Mouse (Mus musculus) gastrocnemius, postnatal 25 days (tissue): ENCODE data around the gene Bcl2l11. TPM values are rescaled to one million over a fixed set of nuclear protein-coding genes. Genes with fewer than 3 reads are reported as not detected.
A peak's percentile ranks its signal among the peaks of the same experiment; 100 is the strongest.
"Not testable (repeated sequence)": the region's sequence is repeated elsewhere in the genome, so short reads cannot be mapped to it uniquely, and the experiment has no call there.

Source experiments
- DNase-seq: peaks from one replicate; pipeline ENCODE4 v3.0.0; 2022
- long read RNA-seq, 2 experiments: library from polyadenylated mRNA; stranded (forward); transcript quantifications; one replicate each; pipeline ENCODE4 v2.0.0; 2021
- total RNA-seq, 2 experiments: library from RNA; stranded (reverse); gene quantifications; 1 replicate in 1 of 2; 2 replicates in 1 of 2; pipeline ENCODE4 v1.2.3; 2021

Bcl2l11 gene
- total RNA-seq: 1 to 10 TPM; 2.4 to 5.1 TPM
- long read RNA-seq, experiment 1, partial matches to known transcripts: 0 of 1 reads
- long read RNA-seq, experiment 1, other reads (novel, unspliced or antisense): 1 of 1 reads
- long read RNA-seq, experiment 2, partial matches to known transcripts: 0 of 3 reads
- long read RNA-seq, experiment 2, other reads (novel, unspliced or antisense): 3 of 3 reads

DNA sequence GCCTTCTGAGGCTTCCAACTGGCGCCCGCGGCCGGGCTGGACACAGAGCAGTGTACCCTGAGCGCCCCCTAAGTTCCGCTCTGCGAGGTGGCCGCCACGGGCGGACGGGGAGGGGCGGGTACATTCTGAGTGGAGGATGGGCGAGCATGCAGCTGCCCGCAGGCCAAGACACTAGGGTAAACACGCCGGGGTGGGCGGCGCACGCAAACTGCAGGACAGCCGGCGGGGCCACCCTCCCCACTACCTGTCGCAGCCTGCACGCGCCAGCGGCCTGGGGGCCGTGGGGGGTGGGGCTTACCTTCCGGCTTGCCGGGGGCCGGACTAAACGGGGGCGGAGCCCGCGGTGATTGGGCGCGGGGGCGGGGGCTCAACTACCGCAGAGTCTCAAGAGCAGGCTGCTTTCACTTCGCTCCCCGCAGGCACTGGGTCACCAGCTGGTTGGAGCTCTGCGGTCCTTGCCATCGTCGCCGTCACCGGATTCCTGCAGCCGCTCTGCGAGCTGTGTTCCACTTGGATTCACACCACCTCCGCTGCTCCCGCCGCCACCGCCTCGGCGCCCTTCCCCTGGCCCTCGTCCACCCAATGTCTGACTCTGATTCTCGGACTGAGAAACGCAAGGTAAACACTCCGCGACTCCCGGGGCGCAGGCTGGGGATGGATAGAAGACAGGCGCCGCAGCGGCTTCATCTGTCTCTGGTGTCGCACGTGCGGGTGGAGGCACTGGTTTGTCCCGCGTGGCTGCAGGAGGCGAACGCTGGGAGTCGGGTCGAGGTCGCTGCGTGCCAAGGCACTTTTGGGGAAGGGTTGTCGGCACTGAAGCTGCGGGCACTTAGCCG, at the start of gene Bcl2l11:
TSS of gene Bcl2l11 (plus strand) at position 404 of the 836 bp plus-strand sequence.
- peak; percentile 97 for DNase-seq

DNA sequence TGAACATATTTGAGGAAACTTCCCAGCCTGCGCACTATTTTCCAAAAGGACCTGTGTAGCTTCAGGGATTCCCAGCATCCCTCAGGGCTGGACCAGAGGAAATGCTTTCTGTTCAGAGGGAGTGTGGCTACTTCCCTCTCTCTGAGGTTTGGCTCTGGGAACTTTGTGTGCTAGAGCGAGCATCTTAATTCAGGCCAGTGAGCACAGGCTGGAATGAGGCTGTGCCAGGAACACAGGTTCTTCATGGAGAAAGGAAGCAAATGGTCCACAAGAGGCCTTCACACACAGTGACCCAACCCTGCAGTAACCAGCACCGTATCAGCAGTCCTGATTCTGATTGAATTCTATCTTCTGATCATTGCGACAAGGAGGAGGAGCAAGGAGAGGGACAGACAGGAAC, 48.9 kb upstream of the Bcl2l11 start:
- no peak for DNase-seq

DNA sequence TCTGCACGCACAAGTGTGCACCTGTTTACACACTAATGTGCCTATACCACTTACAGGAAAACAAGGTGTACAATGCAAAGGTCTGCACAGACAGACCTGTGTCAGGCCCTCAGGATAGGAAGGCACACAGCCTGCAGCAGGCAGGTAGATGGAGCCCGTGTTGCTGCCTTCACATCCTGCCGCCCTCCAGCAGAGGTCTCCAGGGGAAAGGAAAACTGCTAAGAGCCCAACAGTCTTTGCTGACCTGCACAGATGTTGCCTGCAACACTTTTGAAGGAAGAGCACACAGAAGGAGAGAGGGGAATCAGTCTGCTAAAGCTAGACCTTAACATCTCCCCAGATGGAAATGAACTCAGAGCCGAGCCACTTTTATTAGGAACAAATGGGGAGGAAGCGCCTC, 47.0 kb upstream of the Bcl2l11 start:
- peak; percentile 26 for DNase-seq

DNA sequence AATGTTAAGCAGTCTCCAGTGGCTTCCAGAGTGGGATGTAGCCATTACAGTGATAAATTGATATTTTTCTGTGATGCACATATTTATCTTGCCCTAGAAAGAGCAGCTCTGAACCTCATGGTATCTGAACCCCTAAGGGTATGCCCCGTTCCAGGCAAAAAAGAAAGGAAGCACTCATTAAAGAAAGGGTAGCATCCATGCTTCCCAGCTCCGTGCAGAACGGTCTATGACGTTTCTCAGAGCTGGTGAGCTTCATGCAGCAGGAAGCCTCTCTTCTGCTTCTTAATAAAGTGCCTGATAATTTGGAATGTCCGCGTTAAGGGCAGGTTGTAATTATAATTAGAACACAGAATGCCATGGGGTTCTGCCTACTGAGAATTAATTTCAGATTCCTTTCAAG, 46.5 kb upstream of the Bcl2l11 start:
- no peak for DNase-seq

DNA sequence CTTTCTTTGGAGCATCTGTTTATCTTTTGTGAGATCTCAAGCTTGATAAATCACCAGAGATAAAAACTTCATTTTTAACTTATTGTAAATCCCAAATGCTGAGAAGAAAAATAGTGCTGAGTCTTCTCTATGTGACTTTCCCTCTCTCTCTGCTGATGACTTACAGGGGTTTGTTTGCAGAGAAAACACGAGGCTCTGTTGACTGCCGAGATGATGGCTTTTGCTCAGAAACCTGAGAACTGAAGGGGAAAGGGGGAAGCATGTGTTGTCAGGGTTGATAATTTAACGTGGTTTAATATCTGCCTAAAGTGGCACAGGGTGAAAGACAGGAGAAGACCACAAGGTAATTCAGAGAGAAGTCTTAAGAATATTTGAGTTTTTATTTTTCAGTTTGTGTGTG, 42.0 kb upstream of the Bcl2l11 start:
- no peak for DNase-seq

DNA sequence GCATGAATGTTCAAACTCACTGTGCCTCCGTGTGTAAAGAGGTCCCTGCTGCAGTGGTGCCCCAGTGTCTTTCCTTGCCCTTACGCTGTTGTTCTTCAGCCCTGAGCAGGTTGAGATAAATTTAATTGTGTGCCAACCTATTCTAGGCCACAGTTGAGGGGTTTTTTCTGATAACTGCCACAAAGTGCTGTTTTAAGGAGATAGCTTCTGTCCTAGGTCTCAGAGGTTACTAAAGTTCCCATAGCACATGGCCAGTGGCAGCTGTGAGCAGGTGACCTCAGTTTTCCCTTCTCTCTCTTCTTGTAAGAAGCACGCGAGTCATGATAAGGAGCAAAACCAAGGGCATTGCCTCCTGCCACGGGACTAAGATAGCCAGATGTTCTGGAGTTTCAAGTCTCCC, 41.2 kb upstream of the Bcl2l11 start:
- DNase-seq: no peak

DNA sequence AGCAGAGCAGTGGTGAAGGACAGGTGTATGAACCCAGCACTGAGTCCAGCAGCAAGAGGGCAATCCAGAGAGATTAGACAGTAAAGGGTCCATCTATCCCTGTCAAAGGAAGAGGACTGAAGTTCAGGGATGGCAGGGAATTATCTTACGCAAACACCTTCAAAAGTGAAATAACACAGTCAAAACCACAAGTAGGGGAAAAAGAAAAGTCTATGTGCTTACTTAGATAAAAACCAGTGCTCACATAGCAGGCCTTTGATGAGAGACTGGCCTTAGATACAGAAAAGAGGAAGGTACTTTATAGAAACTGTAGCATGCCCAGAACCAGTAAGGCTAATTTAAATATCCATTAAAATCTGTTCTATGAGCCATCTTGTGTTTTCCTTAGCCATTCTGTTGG, 40.4 kb upstream of the Bcl2l11 start:
- DNase-seq: no peak

DNA sequence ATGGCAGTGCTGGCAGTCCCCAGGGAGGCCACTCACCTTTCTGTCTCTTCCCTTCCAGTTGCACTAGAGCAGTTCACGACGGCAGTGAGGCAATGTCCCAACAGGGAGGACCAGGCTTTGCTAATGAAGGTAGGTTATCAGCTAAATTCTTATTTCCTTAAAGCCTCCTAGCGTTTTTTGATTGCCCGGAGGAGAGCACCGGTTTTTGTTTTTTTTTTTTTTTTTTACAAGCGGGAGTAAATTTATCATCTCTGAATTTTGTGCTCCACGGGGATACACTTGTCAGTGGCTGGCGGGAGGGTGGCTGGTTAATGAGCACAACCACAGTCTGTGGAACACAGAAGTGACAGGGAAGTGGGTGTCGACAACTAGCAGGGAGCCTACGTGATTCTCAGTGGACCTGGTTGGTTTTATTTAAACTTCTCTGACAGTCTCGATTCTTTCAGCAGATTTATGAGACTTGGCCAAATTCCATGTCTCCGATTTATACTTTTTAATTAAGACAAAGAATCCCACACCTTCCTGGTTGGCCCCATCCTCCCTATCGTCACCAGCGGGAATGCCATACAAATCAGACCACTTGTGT, 39.4 kb upstream of the Bcl2l11 start:
- no peak for DNase-seq

DNA sequence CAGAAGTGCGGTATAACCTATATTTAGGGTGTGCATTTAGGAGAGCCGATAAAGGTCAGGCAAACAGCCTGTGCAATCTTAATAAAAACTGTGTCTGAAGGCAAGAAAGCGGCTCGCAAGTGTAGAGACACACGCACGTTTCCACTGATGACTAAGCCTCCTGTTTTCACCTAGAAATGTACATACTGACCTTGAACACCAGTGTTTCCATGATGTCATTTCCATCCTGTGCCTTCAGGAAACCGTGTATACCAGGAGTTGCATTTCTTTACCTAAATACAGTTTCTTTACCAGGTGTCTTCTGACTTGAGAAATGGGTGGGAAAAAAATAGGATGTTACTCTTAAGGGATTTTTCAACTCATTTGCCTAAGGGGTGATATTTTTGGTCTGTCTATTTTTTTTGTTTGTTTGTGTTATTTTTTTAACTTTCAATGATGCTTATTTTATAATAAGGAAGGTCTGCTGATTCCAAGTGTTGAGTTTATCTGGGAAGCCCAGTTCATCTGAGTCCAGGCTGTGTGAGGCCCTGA, 38.8 kb upstream of the Bcl2l11 start:
- no peak for DNase-seq

DNA sequence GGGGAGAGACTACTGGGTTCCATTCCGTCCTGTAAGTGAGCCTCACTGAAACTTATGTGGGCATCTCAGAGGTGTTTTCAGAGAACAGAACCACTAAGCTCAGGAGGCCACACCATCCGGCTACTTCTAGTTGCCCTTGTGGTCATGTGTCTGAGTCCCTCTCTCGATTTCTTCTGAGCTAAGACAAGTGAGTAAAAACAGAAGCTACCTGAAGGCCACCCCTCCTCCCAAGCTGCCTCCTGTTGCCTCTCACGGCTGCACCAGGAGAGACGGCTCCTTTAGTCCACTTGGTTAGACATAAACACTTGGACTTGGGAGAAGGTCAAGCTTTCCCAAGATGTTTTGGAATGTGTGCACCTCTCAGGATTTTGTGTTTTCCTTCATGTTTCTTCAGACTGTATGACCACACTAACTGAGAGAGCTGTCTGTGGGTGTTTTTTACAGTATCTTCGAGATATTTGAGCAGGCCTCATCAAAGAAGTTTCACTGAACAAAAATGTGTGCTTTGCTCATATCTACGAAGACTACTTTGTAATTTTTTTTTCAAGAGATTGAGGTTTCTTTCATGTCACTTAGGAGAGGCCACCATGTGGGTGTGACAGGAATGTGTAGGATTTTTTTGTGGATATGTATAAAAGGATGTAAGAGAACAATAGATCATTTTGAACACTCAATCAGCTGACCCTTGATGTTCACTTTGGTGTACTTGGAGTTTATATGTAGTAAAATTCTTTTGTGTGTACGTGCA, 37.9 kb upstream of the Bcl2l11 start:
- no peak for DNase-seq

DNA sequence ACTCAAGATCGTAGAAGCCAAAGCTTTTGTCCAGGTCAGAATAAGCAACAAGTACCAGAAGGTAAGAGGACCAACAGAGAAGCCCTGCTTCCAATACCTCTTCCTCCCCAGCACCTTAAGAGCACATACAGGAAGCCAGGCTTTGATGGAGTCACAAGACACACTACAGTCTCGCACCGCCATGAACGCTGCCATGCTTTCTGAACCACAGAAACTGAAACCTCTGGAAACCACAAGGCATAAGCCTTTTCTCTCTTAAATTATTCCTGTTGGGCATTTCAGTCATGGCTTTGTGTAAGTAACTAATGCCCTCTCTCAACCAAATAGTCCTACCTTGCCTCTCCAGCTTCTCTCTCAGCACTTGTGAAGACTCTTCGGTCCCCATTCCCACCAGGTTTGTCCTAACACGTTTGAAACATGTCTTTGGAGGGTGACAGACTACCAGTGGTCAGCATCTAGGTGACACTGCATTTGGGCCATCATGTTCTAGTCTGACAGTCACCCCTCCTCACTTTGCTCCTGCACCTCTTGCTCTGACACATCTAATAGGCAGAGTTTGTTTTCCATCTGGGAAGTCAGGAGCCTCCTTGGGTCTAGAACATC, 35.5 kb upstream of the Bcl2l11 start:
- DNase-seq: no peak

DNA sequence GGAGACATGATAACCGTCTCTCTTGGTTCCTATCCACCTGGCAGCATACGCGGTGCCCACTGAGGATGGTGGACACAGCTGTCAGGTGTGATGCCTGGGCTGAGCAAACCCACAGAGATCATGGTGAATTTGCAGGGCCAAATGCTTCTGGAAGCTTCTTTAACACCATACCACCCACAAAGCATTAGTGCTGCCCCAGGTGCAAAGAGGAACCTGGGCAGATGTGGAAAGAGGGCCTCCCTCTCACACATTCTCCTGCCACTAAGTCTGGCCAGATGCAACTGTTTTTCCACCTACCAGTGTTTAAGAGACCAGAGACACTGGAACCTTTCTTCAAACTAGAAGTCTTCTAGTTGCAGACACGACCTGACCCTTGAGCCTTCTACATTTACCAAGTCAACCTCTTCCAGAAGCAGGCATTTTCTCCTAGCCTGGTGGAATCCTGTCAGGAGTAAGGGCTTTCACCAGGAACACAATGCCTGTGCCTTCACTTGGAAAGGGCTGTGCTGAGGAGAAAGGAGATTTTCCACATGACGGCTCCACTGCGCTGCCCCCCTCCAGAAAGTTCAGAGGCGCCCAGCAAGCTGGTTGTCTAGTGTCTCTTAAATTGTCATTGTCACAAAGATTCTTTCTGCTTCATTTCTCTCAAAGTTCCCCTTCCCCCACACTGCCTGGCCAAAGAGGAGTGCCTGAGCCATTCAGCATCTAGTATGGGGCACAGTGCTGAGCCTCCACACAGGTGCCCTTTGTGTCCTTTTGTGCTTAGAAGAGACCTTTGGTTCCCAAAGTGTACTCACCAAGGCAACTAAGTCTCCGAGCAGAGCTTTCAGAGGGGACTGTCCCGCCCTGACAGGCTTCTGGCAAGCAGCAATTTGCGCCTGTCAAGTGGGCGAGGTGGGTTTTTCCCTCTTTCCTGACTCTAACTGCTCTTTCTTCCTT, 34.1 kb upstream of the Bcl2l11 start:
- no peak for DNase-seq

DNA sequence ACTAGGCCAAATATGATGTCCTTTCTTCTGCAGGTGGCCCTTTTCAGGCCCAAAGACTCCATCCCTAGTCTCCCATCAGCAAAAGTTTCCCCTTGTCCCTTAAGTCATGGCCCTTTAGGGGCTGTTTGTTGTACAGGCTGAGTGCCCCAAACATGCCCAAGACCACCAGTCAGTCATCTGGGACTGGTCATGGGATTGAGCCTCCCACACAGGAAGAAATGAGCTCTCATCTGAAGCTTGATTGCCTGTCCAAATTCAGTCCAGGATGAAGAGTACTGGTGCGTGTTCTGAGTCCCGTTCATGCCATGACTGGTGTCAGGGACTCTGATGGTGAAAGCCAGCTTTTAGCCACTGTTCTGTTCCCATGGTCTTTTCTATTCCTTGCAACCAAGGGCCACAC, 33.4 kb upstream of the Bcl2l11 start:
- DNase-seq: no peak

DNA sequence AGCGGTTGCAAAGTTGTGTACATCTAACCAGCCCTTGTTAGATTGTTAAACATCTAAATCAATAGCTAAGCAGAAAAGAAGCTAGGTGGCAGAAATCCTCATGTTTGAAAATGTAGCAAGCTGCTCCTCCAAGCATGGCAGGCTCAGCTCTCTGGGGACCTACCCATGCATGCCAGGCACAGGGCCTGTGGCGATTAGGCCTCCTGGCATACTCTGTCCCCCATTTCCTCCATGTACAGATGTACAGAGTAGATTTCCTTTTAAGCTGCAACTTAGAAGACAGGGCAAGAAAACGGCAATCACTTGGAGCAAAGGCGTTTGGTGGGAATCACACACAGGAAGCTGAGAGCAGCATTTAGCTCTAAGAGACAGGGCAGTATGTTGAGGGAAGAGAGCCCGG, 31.6 kb upstream of the Bcl2l11 start:
- no peak for DNase-seq

DNA sequence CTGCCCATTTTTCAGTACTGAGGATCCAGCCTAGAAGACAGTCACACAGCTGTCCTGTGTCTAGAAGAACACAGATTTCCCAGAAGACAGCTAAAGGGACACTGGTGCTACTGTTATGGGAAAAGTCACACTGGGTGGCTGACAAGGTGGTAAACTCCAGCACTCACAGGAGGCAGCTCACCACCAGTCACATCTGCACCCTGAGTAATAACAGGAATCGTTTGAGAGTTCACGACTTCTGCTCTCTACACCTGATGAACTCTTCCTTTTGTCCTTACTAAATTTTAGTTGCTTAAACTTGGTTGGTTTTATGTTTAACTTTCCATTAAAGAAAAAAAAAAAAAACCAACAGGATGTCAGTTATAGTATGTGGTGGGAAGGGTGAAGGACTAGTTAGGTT, 31.2 kb upstream of the Bcl2l11 start:
- DNase-seq: no peak

DNA sequence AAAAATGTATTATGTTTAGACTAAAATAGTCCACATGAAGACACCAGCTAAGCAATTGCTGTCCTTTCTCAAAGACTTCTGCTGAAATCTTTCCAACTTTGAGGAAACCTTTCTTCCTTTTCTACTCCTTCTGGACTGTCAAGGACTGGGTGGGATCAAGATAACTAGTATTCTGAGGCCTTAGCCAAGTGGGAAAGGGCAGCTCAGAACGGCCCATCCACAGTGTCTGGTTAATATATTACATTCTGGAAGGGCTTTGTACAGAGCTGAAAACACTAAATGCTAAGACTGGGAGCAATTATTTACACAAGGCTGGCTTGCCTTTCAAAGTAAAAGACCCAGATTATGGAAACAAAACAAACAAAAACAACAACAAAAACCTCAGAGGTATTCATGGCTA, 30.6 kb upstream of the Bcl2l11 start:
- DNase-seq: no peak

DNA sequence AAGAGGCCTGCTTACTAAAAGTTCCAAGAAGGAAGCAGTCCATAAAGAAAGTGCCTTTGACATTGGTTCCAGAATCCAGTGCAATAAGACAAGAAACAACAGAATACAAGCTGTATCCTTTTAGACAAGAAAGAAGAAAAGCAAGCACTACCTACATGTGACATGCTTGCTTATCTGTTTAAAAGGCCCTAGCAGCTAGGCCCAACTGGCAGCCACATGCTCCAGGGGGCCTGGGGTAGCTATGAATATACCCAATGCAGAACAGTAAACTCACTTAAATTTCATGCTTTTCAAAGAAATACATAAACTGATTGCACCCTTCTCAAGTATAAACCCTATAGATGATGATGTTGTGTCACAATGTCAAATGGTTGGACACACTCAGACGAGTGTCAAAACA, 29.8 kb upstream of the Bcl2l11 start:
- DNase-seq: no peak

DNA sequence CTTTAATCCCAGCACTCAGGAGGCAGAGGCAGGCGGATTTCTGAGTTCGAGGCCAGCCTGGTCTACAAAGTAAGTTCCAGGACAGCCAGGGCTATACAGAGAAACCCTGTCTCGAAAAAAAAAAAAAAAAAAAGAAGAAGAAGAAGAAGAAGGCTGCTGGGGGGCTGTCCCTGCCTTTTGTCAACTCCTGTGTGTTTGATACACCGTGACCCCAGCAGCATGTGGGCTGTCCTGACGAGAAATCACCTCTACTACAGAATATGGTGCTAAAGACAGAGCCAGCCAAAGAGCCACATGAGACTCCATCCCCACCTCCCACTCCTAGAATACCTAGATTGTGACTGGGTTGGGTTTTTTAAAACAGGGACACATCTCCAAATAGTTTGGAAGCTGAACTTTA, 27.7 kb upstream of the Bcl2l11 start:
- DNase-seq: not testable (repeated sequence)

DNA sequence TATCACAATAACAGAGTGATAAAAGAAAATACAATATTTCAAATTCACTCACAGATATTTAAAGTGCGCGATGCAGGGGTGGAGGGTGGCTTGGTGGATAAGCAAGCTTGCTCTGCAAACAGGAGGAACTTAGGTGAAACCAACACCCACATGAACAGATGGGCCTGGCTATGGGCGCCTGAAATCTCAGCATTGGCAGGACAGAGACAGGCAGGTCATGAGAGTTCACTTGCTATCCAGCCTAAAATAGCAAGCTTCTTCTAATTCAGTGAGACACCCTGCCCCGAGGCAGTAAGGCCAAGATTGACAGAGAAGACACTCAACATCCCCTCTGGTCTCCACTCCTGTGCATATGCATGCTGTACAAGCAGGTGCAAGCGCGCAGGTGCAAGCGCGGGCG, 23.8 kb upstream of the Bcl2l11 start:
- DNase-seq: peak; percentile 40

DNA sequence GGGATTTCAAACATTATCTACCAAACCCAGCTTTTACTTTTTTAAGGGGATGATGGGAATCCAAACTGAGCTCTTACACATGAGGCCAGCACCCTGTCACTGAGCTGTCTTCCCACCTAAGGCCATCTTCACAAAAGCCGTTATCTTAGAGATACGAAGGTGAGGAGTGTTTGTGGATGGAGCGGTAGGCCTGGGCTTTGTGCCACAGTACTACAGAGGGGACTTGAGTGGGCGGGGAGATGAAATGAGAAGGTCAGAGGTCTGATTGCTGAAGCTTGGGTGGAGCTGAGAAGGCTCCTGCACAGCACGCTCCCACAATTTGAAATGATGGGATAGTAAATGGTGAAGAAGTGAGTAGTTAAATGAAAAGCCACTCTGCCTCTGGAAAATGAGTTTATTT, 21.0 kb upstream of the Bcl2l11 start:
- DNase-seq: no peak

DNA sequence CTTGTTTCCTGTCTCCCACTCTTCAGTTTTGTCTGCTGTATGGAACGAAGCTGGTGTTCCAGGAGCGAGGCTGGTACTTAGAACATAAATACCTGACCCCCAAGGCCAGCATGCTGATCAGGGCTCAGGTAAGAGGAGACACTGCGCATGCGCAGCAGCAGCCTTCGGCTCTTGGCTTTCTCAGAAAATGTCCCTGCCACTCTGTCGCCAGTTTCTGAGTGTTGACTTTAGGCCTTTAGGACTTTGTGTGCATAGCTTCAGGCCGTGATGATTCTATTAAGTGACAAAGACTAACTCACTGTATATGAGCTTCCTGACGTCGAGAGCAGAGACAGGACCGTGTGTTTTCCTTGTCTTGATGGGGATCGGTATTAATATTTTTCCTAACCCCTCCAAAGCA, 20.2 kb upstream of the Bcl2l11 start:
- no peak for DNase-seq
